Mouse (Mus musculus): ENCODE results near the gene Grin3b. TPM values are rescaled to one million over a fixed set of nuclear protein-coding genes. Genes with fewer than 3 reads are reported as not detected.

Gene Grin3b
- total RNA-seq (2021): under 1 TPM in 1 of 2 experiments, not detected in 1; 0.19 TPM
- long read RNA-seq, experiment 1: 0 reads
- long read RNA-seq, experiment 2, partial matches to known transcripts: 0 of 2 reads
- long read RNA-seq, experiment 2, other reads (novel, unspliced or antisense): 0 of 2 reads

DNA sequence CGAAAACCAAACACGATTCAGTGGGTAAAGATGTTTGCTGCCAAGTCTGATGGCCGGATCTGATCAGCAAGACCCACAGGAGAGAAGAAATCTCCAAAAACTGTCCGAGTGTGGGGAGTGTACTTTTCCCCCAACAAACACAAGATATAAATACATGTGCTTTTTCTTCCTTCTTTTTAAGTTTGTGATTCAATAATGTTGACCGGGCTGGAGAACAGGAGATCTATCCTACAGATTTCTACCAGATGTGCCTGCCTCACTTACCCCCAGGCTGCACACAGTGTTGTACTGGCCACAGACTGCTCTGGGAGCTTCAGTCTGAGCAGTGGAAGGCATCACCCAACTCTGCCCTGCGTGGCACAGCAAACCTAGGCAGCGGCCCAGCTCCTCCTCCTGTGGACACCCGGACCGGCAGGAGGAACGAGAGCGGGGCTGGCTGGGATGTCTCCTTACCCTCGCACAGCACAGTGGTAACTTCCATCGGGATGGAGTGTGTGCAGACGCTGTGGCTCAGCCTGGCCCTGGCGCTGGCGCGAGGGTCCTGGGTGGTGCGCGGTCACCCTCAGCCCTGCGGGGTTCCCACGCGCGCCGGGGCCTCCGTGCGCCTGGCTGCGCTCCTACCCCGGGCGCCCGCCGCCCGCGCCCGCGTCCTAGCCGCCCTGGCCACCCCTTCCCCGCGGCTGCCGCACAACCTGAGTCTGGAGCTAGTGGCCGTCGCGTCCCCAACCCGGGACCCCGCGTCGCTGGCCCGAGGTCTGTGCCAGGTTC, at the start of gene Grin3b:
Gene Grin3b, plus strand, starts transcription at position 301 of the 768 bp plus-strand sequence.
- no peak for DNase-seq (ENCODE audit: low spot score in 2 of 2)

GRCm38 (mm10) chr10:79920958-79921535, 49.5 kb upstream of the Grin3b start, which contains the start of gene R3hdm4:
TSS of gene R3hdm4 (minus strand) at chr10:79921208.
- DNase-seq (ENCODE audit: low spot score in 2 of 2): no peak

DNA sequence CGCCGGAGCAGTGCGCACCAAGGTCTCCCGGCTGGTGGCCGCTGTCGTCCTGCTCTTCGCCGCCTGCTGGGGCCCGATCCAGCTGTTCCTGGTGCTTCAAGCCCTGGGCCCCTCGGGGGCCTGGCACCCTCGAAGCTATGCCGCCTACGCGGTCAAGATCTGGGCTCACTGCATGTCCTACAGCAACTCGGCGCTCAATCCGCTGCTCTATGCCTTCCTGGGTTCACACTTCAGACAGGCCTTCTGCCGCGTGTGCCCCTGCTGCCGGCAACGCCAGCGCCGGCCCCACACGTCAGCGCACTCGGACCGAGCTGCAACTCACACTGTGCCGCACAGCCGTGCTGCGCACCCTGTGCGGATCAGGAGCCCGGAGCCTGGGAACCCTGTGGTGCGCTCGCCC, 48.9 kb upstream of the Grin3b start:
- DNase-seq (ENCODE audit: low spot score in 2 of 2): no peak

DNA sequence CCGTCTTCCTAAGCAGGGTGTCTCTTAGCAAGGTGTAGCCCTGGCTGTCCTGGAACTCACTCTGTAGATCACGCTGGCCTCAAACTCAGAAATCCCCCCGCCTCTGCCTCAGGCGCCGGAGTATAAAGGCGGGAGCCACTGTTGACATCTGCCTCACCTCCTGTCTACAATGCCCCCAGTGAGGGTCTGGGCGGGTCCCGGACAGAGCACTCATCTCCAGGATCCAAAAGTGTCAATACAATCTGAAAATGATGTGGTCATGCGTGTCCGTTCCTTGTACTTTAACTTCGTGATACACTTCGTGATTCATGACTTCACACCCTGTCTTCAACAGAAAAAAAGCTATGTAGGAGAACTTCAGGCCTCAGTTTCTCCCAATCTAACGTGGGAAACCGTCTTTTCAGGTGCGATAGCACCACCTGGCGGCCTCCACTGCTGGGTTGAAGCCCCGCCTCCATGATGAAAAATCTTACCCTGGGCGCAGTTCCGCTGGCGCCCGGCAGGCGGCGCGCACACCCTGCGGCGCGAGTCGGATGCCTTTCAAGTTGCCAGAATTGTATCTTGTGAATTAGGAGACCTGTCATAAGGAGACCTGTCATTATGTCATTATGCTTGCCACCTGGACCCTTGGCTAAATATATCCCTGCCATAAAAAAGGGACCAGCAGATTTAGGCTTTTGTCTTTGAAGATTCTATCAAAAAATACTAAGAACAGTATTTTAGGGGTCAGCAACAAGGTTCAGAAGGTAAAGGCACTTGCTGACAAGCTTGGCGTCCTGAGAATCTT, 45.3 kb upstream of the Grin3b start:
- DNase-seq (ENCODE audit: low spot score in 2 of 2): peak; percentile 96 to 97

DNA sequence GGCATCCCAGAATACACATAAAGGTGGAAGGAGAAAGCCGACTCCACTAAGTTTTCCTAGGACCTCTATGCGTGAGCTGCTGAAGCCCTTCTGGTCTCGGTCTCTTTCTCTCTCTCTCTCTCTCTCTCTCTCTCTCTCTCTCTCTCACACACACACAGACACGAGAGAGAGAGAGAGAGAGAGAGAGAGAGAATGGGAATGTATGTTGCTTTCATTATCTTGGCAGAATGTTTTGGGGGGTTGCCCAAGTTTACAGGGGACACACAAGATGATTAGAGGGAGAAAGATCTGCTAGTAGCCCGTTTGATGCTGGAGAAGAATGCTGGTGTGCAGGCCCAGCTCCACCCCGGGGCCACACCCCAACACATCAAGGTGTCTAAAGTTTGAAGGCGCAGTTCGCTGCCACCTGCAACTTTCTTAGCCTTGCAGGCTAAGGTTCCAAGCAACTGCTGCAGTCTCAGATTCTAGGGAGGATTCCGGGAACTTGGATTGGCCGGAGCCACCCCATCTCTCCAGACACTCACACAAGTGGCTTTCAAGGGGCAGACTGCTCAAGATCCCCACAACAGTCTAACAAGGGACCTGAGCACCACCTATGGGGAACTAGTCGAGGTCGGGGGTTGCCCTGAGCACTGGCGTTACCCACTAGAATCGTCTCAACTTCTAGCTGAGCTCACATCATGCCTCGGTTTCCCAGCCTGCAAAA, 44.6 kb upstream of the Grin3b start:
- DNase-seq (ENCODE audit: low spot score in 2 of 2): no peak

DNA sequence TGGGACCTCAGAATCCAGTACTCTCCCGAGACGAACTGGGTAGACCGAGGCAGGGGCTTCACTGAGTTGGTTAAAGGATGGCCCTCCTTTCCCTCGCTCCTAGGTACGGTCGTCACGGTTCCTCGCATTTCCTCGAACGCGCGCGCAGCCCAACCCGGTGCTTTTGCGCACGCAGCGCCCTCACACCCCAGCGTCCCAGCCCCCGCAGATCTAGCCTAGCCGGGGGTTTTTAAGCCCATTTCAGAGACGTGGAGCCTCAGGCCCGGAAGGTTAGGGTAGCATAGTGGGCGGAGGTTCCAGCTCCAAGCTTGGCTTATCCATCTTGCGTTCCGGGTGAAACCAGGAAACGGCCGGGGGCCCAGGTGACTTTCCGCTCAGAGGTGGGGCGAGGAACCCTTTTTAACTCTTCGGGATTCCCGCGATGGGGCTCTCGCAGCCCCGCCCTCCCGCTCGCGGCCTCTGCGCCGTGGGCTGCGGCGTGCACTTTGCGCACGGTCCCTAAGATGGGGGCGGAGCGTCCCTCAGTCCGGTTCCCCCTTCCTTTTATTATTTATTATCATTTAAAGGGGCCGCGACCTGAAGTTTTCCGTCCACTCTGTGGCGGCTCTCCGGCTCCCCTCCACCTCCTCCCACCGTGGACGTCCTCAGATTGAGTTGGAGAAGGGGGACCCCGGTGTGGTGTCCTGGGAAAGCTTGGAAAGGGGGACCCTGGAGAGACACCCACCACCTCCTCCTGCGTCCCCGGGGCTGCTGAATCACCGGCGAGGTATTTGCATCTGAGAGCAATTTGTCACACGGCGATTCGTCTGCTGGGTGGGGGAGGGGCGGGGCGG, 43.8 kb upstream of the Grin3b start, which contains the start of gene Arid3a:
Gene Arid3a, plus strand, starts transcription at position 553 of the 833 bp plus-strand sequence.
- peak; percentile 86 to 89 for DNase-seq (ENCODE audit: low spot score in 2 of 2)

DNA sequence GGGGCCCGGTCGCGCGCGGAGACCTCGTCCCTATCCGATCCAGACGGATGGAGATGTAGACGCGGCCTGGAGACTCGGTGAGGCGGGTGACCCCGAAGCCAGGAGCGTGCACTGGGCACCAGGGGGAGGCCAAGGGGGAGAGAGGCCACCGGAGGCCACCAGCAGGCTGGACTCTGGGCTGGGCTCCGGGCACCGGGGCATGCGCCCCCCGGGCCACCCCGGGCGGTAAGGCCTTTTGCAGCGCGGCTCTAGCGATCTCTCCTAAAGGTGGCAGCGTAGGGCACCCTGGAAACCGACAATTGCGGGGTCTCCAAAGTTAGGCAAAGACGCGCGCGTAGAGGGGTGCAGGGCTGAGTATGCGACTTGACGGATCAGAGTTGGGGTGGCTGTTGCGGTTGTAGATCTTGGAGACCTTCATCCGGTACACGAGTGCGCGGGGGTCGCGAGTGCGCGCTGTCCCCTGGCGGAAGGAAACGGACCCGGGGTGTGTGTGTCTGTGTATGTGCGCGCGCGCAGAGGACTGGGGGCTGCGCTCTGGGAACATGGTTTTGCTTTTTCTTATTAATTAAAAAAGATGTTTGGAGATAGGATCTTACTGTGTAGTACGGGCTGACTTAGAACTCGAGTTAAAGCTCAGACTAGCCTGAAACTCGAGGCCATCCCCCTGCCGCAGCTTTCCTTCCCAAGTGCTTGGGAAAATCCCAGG, 43.0 kb upstream of the Grin3b start:
- DNase-seq (ENCODE audit: low spot score in 2 of 2): peak in 1 of 2 experiments; percentile 53

GRCm38 (mm10) chr10:79928030-79928694, 42.4 kb upstream of the Grin3b start:
- DNase-seq (ENCODE audit: low spot score in 2 of 2): peak; percentile 40 to 61

- DNase-seq (ENCODE audit: low spot score in 2 of 2): no peak
Observed at GRCm38 (mm10) chr10:79928907-79929701, 41.4 kb upstream of the Grin3b start.

GRCm38 (mm10) chr10:79929967-79930825, 40.3 kb upstream of the Grin3b start:
- DNase-seq (ENCODE audit: low spot score in 2 of 2): no peak

DNA sequence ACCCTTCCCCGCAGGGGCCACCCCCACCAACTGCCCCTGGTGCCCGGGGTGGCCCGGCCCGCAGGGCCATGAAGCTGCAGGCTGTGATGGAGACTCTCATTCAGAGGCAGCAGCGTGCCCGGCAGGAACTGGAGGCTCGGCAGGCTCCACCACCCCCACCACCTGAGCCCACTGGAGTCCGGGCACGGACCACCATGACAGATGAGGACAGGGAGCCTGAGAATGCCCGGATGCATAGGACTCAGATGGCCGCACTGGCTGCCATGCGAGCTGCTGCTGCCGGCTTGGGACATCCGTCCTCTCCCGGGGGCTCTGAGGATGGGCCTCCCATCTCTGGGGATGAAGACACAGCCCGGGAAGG, 39.7 kb upstream of the Grin3b start:
- DNase-seq (ENCODE audit: low spot score in 2 of 2): no peak

DNA sequence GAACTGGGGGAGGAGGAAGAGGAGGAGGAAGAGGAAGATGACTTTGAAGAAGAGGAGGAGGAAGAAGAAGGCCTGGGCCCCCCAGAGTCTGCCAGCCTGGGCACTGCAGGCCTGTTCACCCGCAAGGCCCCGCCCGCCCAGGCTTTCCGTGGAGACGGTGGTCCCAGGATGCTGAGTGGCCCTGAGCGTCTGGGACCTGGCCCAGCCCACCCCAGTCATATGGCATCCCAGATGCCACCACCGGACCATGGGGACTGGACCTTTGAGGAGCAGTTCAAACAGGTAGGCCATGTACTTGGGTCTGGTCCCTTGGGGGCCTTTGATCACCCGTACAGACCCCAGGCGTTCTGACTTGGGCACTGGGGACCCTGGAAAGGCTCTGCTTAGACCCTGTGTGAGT, 38.7 kb upstream of the Grin3b start:
- no peak for DNase-seq (ENCODE audit: low spot score in 2 of 2)

DNA sequence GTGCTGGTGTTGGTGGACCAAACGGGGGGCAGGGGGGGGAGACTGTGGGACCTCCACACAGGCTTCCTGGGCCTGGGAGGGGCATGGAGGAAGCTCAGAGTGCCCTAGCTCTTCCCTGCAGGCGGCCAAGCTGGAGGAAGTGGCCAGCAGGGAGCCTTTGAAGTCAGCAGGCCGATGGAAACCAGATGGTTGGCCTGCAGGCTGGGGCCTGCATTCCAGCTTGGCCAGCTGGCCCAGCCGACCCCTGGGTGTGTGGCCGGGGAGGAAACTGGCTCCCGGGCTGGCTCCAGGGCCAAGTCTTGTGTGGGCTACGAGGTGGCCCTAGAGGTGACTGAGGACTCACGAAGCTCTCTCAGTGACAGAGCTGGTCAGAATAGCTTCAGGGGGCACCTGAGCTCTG, 37.8 kb upstream of the Grin3b start:
- DNase-seq (ENCODE audit: low spot score in 2 of 2): no peak

DNA sequence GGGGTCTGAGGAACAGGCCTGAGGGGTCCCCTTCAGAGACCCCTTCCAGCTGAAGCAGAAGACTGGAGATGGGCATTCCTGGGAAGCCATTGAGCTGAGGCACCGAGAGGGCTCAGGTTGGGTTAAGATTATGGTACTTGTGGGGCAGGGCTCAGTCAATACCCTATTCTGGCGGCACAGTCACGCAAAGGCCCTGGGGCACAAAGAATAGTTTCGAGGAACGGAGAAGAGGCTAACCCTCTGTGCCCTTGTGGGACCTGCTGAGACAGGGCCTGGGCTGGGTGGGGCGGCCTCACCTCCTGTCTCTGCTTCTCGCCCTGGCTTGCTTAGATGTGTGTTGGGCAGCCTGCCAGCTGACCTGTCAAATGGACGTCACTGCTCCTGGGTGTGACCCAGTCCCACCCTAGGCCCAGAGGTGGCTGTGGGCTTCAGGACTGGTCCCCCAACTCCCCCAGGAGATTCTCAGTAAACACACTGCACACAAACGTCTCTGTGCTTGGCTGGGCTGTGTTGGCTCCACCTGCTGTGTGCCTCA, 37.3 kb upstream of the Grin3b start:
- DNase-seq (ENCODE audit: low spot score in 2 of 2): no peak

DNA sequence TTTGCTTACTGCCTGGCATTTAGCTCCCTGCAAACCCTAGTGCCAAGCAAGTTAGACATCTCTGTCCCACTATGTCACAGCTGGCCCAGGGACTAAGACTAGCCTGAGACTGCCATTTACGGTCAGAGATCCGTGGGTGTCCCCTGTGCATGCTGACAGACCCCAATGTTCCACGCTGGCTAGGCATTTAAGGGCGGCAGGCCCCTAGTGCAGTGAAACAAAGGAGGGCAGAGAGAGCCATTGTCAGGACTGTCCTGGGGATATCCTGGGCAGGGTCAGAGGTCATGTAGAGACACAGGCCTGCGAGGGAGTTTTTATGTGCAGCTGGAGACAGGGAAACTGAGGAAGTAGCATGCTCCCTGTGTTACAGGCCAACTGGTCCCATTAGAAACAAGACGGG, 36.7 kb upstream of the Grin3b start:
- no peak for DNase-seq (ENCODE audit: low spot score in 2 of 2)

DNA sequence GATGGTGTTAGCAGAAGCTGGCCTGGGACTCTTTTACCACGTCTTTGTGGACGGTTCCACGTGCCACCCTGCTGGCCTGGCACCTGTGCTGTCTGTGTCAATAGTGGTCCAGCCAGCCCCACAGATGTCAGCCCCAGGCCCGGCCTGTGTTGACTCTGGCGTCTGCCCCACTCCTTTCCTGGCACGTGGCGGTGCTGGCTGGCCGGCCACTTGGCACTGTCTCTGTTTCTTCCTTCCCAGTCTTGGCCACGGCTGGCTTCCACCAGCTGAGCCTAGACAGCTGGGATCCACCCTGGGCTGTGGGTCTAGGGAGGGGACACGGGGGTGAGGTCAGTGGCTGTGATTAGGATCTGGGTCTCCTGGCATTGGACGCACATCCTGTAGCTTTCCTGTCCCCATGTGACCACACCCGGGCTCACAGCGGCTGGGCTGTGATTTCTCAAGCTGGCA, 36.2 kb upstream of the Grin3b start:
- peak; percentile 34 to 73 for DNase-seq (ENCODE audit: low spot score in 2 of 2)

Data from adrenal gland, adult 18-20 months (tissue).